Mouse (Mus musculus) urinary bladder, adult 18-20 months (tissue): ENCODE results near the gene Tent2.
A peak's percentile ranks its signal among the peaks of the same experiment; 100 is the strongest.
"Not testable (repeated sequence)": the region's sequence is repeated elsewhere in the genome, so short reads cannot be mapped to it uniquely, and the experiment has no call there.

Experiments used
- DNase-seq, 2 experiments: peaks; one replicate each; pipeline ENCODE4 v3.0.0; 2022; ENCODE audit warnings: low spot score in 2 of 2, mixed read lengths in 2 of 2

The Tent2 gene

DNA sequence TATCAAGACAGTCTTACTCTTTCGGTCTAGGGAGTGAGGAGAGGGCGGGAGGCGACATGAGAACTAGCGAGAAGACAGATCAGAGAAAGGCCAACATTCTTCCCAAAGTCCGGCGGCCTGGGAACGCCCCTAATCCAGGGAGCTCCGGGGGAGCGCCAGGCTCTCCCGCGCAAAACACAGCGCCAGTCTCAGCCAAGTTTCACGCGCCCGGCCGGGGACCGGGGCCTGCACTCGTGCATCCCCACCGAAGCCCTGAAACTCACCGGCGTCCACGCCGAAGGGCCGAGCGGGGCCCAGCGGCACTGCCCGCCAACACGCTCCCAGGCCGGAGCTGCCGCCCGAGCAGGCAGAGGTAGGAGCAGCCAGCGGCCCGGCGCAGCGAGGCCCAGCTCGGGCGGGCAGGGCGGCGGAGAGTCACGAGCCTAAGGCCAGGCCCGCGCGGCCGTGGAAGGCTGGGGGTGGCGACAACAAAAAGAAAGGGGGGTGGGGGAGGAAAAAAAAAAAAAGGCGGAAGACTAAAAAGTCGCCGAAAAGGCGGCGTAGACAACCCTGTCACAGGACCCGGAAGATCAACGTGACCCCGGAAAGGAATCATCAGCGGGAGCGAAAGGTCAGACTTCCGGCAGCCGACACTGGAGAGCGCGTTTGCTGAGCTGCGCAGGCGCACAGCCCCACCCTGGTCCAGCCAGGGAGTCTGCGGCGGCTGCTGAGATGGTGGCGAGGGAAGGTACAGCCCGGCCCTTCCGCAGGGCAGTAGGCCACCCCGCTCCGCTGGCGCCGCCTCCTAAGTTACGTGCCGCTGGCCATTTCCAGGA, at the start of gene Tent2:
TSS of gene Tent2 (minus strand) at position 555 of the 815 bp plus-strand sequence.
- peak; percentile 69 to 95 for DNase-seq

- DNase-seq, result no peak
These were observed 49.0 kb upstream of the Tent2 start for GRCm38 (mm10) chr13:93241180-93241579.

- DNase-seq, result no peak
These were observed 47.4 kb upstream of the Tent2 start for GRCm38 (mm10) chr13:93239561-93239960.

- no peak for DNase-seq
These were observed 46.9 kb upstream of the Tent2 start for GRCm38 (mm10) chr13:93239134-93239533.

GRCm38 (mm10) chr13:93237677-93238398, 45.7 kb upstream of the Tent2 start:
- DNase-seq, result no peak

DNA sequence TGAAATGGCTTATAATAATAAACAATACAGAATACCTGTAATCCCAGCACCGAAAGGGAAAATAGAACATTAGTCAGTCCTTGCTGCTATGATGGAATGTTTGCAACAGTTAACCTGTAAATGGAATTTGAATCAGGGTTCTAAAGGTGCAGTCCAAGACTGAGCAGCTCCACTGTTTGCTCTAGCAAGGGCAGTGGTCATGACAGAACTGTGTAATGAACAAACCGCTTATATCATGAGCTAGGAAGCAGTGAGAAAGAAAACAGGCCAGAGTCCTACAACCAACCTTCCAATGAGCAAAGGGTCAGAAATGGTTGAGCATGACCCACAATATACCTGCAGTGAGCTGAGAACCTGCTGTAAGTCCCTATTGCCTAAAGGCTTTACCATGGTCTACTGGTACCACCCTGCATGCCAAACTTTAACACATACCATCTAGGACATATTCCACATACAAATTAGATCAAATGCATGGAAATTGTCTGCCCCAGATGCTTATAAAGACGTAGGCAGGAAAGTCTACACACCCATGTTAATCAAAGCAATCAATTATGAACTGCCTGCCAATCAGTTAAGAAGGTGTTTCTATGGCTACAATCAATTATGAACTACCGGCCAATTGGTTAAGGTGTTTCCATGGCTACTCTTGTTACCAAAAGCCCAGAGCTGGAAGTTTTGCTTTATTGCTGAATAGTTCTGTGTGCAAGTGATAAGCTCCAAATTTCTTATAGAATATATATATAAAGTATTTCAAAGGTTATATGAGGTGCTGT, 42.3 kb upstream of the Tent2 start:
- no peak for DNase-seq

- DNase-seq, result no peak
These were observed 40.1 kb upstream of the Tent2 start for GRCm38 (mm10) chr13:93232335-93232734.

DNA sequence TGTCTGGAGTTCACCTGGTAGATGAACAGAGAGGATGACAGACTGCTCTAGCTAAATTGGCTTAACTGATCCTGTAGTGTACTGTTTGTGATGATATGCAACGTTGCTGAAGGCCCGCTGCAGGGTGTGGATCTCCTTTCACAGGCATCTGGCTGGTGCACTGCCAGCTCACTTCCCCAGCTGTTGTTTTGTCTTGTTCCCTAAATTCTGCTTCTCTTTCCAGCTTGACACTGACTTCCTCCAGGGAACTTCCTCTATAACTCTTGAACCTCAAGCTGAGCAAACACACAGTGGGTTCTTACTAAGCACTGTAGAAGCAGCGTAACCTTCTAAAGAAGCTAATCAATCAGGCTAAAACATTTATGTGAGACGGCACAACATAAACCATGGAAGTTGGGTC, 38.8 kb upstream of the Tent2 start:
- DNase-seq, result peak in 1 of 2 experiments; percentile 5

- no peak for DNase-seq
These were observed 19.6 kb upstream of the Tent2 start for GRCm38 (mm10) chr13:93211741-93212140.

DNA sequence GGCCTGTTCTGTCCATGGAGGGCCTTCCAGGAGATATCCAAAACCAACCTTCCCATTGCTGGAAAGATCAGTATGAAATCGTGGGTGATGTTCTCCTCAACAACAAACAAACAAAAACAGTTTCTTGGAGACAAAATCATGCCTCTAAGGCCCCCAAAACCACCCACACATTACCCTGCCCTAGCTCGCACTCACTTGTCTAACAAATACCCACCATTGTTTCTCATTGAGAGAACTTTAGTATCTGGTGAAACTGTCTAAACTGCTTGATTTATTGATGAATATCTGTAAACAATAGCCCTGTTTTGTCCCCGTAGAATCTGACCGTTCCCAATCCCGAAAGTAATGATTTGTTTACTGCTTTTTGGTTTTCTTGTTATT, 451 bp upstream of the Tent2 start:
- DNase-seq, result no peak

DNA sequence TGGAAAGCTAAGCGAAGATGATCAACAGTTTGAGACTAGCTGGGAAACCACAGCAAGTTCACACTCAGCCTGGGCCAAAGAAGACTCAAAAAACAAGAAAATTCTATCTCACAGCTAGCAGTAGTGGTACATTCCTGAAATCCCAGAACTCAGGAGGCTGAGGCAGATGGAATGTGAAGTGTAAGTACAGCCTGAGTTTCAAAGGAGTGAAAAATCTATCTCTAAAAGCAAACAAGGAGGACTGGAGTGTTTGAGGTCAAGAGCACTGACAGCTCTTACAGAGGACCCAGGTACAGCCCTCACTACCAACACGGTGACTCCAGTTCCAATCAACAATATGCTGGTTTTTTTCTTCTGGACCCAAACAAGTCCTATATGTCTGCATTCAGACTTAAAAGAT, 2.8 kb downstream of the Tent2 start:
- no peak for DNase-seq

GRCm38 (mm10) chr13:93188738-93189137, 3.4 kb downstream of the Tent2 start:
- DNase-seq, result no peak

- not testable (repeated sequence) for DNase-seq
These were observed 4.4 kb downstream of the Tent2 start for GRCm38 (mm10) chr13:93187792-93188191.

DNA sequence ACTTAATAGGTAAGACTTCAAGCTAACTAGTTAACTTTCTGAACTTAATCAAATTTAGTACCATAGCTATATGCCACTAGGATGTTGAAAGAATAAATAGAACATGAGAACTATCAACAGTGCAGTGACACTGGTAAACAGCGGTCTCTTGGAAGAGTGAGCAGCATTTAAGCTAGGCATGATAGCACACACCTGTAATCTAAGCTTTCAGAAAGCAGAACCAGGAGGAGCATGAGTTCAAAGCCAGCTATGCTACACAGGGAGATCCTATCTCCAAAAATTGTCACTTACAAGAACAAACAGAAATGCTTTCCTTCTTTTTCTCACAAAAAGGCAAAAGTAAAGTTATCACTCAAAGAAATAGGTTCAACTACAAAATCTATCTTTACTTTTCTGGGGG, 11.8 kb downstream of the Tent2 start:
- no peak for DNase-seq

DNA sequence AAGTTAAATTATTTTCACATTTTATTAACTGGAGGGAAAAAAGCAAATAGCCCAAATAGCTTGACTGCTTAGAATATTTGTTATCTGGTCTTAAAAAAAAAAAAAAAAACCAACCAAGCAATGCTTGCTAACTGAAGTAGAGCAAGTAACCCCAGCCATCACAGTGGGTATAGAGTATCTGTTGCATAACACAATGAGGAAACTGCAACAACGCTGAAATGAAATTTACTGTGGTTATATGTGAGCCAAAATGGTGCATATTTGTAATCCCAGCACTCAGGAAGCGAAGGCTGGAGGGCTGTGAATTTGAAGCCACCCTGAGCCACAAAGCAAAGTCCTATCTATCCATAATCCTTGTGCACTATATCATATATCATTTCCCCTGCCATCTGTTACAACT, 12.7 kb downstream of the Tent2 start:
- no peak for DNase-seq

GRCm38 (mm10) chr13:93177571-93177970, 14.6 kb downstream of the Tent2 start:
- DNase-seq, result no peak

GRCm38 (mm10) chr13:93163303-93163702, 28.9 kb downstream of the Tent2 start:
- DNase-seq, result no peak

DNA sequence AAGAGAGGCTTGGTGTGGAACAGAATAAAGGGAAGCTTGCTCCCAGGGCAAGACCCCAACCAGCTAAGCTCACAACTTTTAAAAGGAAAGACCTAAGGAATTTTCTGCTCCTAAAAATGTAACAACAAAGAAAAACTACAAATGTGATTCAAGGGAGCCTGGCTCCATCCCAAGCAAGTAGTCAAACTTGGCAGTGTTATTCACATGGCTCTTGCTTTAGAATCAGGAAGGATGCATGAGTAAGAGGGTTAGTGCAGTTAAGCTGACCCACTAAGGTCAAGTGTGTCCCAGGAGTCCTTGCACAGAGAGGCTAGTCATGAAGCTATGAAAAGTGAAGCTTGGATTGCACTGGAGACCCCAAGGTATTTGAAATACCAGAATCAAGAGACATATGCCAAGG, 29.7 kb downstream of the Tent2 start:
- no peak for DNase-seq

DNA sequence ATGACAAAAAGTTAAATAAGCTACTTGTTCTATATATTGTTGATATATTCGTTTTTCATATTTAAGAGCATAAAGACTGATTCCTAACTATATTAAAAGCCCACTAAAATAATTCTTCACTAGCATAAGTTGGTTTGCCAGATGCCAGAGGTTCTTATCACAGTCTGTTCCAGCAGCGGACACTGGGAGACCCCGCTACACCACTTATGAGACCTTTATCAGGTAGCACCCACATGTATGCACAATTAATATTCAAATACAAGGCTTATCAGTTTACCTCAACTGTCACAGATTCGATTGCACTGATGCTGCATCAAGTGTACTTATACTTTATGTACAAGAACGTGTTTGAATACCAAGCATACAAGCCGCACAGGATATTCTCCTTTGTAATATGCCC, 33.9 kb downstream of the Tent2 start:
- DNase-seq, result no peak

DNA sequence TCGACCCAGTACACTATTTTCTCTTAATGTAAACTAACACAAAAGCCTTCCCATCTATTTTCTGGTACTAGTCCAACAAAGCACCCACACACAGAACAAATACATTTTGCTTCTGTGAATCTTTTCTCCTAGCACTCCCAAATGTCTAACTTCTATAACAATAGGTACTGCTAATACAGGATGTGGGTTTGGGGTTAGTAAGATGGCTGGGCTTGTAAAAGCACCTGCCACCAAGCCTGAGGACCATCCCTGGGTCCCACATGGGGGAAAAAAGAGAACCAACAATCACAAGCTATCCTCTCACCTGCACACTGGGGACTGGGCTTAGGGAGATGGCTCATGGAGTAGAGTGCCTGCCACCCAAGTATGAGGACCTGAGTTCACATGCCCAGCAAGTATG, 38.9 kb downstream of the Tent2 start:
- DNase-seq, result no peak

DNA sequence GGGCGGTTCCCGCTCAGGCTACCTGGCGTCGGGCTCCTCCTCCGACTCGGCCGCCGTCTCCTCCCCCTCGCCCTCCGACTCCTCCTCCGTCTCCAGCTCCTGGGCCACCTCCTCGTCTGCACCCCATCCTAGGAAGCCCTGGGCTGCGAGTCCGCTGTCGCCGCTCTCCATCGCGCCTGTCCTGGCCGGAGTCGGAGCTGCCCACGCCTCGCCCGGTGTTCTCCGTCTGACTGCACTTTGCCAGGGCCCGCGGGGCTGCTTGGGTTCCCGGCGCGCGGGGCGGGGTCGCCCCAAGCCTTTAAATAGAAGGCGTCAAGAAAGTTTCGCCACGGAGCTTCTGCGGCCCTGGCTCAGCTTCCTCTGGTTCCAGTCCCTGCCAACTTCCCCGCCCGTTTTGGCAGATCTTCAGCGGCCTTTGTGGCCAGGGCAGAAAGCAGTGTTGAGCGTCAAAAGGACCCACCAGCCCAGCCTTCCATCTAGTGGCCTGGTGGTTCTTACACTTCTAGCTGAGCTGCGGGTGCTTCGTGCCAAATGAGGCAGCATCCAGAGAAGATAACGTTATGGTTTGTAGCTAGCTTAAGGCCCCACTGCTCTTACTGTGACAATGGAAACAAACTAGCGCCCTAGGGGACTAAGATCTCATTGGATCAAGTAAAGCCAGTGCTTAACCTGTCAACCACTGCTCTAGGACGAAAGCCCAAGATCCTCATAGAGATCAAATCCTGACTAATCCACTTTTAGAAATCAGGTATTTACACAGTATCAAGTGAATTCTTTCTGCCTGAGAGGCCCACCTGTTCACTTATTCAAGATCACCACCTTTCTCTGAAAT, 47.6 kb downstream of the Tent2 start, which contains the start of gene Cmya5:
TSS of gene Cmya5 (minus strand) at position 389 of the 832 bp plus-strand sequence.
- DNase-seq, result peak; percentile 60 to 72
